Mouse (Mus musculus) kidney, embryonic 14.5 days (tissue): ENCODE data around the gene Wscd1. TPM values are rescaled to one million over a fixed set of nuclear protein-coding genes. Genes with fewer than 3 reads are reported as not detected.
"Not testable (repeated sequence)": the region's sequence is repeated elsewhere in the genome, so short reads cannot be mapped to it uniquely, and the experiment has no call there.

Experiments
- ATAC-seq: fragments of 200-750 bp; cut with Nextera tagmentation; 2 replicates; pipeline ENCODE4 v1.8.0; 2017; ENCODE audit warnings: moderate number of reproducible peaks, mild to moderate bottlenecking, moderate TSS enrichment, moderate library complexity; ENCODE audit not compliant: low FRiP score, low TSS enrichment
- H3K27ac ChIP-seq: fragments of 300-500 bp; sonication (generic); 2 replicates; pipeline ENCODE4 v1.5.1; 2014; ENCODE audit warnings: low read depth, mild to moderate bottlenecking, low read length, moderate library complexity, mixed read lengths
- H3K27me3 ChIP-seq: fragments of 300-500 bp; sonication (generic); 2 replicates; pipeline ENCODE4 v1.6.1; 2014; ENCODE audit warnings: mild to moderate bottlenecking, low read length; ENCODE audit not compliant: control insufficient read depth, insufficient read depth
- H3K36me3 ChIP-seq: fragments of 300-500 bp; sonication (generic); 2 replicates; pipeline ENCODE4 v1.6.1; 2014; ENCODE audit warnings: low read length, mixed read lengths; ENCODE audit not compliant: control insufficient read depth, insufficient read depth
- H3K4me1 ChIP-seq: fragments of 300-500 bp; sonication (generic); 2 replicates; pipeline ENCODE4 v1.6.1; 2014; ENCODE audit warnings: low read length, mixed read lengths; ENCODE audit not compliant: control insufficient read depth, insufficient read depth
- H3K4me2 ChIP-seq: fragments of 300-500 bp; sonication (generic); replicated peaks from 2 replicates; pipeline ENCODE4 v1.6.1; 2014; ENCODE audit warnings: low read depth, mild to moderate bottlenecking, low read length
- H3K4me3 ChIP-seq: fragments of 300-500 bp; sonication (generic); 2 replicates; pipeline ENCODE4 v1.5.1; 2014; ENCODE audit warnings: mild to moderate bottlenecking, low read length
- H3K9ac ChIP-seq: fragments of 300-500 bp; sonication (generic); 2 replicates; pipeline ENCODE4 v1.6.1; 2014; ENCODE audit warnings: low read depth, mild to moderate bottlenecking, low read length, moderate library complexity
- H3K9me3 ChIP-seq: fragments of 300-500 bp; sonication (generic); 2 replicates; pipeline ENCODE4 v1.6.1; 2016; ENCODE audit warnings: low read length; ENCODE audit not compliant: control insufficient read depth
- WGBS: fragments of 180-500 bp; shearing (Covaris S2); extraction: QIAGEN DNeasy Blood & Tissue Kit; methylation state at CpG from one replicate; pipeline ENCODE4 v1.1.7; 2014; 5-methylcytosine and 5-hydroxymethylcytosine counted together
- polyA plus RNA-seq: library from polyadenylated mRNA; unstranded; fragments of >200 nt; fragmentation: Nextera tagmentation; extraction: Ambion mirVana; gene quantifications from 2 replicates; pipeline ENCODE4 v1.2.1, GENCODE M21; 2014

Gene Wscd1
- polyA plus RNA-seq, 1 experiment from 2014 or later: 7.8 TPM

- Histone ChIP-seq H3K4me2 (no peak overlapping the region), H3K9me3 (no peaks in the 10 kb centered on the region), H3K9ac (no peak overlapping the region), H3K4me1 (no peaks in the 10 kb centered on the region), H3K27me3 (no peaks in the 10 kb centered on the region), H3K36me3 (no peaks in the 10 kb centered on the region), H3K27ac (no peak overlapping the region), H3K4me3 (no peak overlapping the region)
- 59% methylated on average over 2 of the region's 2 CpGs for WGBS
- ATAC-seq: no peak
These were observed 62.1 kb downstream of the Wscd1 start for GRCm38 (mm10) chr11:71811828-71812227.

- Histone ChIP-seq H3K4me1 (no peaks in the 10 kb centered on the region), H3K27ac (no peak overlapping the region), H3K36me3 (no peaks in the 10 kb centered on the region), H3K4me3 (no peak overlapping the region), H3K4me2 (no peak overlapping the region), H3K9ac (no peak overlapping the region), H3K9me3 (no peaks in the 10 kb centered on the region), H3K27me3 (no peaks in the 10 kb centered on the region)
- 82% methylated on average over 7 of the region's 7 CpGs for WGBS
- no peak for ATAC-seq
These were observed 63.2 kb downstream of the Wscd1 start for GRCm38 (mm10) chr11:71812921-71813320.

GRCm38 (mm10) chr11:71814511-71814910 is 64.8 kb downstream of the Wscd1 start:
- Histone ChIP-seq H3K9ac (no peak overlapping the region), H3K9me3 (no peaks in the 10 kb centered on the region), H3K4me1 (no peaks in the 10 kb centered on the region), H3K36me3 (no peaks in the 10 kb centered on the region), H3K4me3 (no peak overlapping the region), H3K27ac (no peak overlapping the region), H3K27me3 (no peaks in the 10 kb centered on the region), H3K4me2 (no peak overlapping the region)
- ATAC-seq: no peak
- 66% methylated on average over 7 of the region's 7 CpGs for WGBS

- WGBS: 82% methylated on average over 6 of the region's 6 CpGs
- no peak overlapping the region for H3K4me2 ChIP-seq
- H3K36me3 ChIP-seq: no peaks in the 10 kb centered on the region
- no peak overlapping the region for H3K9ac ChIP-seq
- H3K9me3 ChIP-seq: no peaks in the 10 kb centered on the region
- H3K27ac ChIP-seq: no peak overlapping the region
- H3K4me3 ChIP-seq: no peak overlapping the region
- no peaks in the 10 kb centered on the region for H3K4me1 ChIP-seq
- H3K27me3 ChIP-seq: no peaks in the 10 kb centered on the region
- ATAC-seq: no peak
These were observed 65.6 kb downstream of the Wscd1 start for GRCm38 (mm10) chr11:71815326-71815725.

GRCm38 (mm10) chr11:71816918-71817317 is 67.2 kb downstream of the Wscd1 start:
- 88% methylated on average over 3 of the region's 3 CpGs for WGBS
- no peak for ATAC-seq
- no peaks in the 10 kb centered on the region for H3K27me3 ChIP-seq

GRCm38 (mm10) chr11:71817341-71817740 is 67.6 kb downstream of the Wscd1 start:
- H3K9ac ChIP-seq: no peak overlapping the region
- H3K4me2 ChIP-seq: no peak overlapping the region
- H3K4me1 ChIP-seq: no peaks in the 10 kb centered on the region
- no peaks in the 10 kb centered on the region for H3K27me3 ChIP-seq
- no peaks in the 10 kb centered on the region for H3K9me3 ChIP-seq
- H3K27ac ChIP-seq: no peak overlapping the region
- ATAC-seq: no peak
- WGBS: 56% methylated on average over 4 of the region's 4 CpGs
- H3K36me3 ChIP-seq: no peaks in the 10 kb centered on the region
- H3K4me3 ChIP-seq: no peak overlapping the region

More at GRCm38 (mm10) chr11:71816918-71817317, 67.2 kb downstream of the Wscd1 start:
- H3K9me3 ChIP-seq: no peaks in the 10 kb centered on the region
- H3K4me2 ChIP-seq: no peak overlapping the region
- H3K4me1 ChIP-seq: no peaks in the 10 kb centered on the region
- no peak overlapping the region for H3K27ac ChIP-seq
- no peaks in the 10 kb centered on the region for H3K36me3 ChIP-seq
- H3K4me3 ChIP-seq: no peak overlapping the region
- H3K9ac ChIP-seq: no peak overlapping the region

- Histone ChIP-seq H3K36me3 (no peaks in the 10 kb centered on the region), H3K9ac (no peak overlapping the region), H3K4me1 (no peaks in the 10 kb centered on the region), H3K9me3 (no peaks in the 10 kb centered on the region), H3K27ac (no peak overlapping the region), H3K4me3 (no peak overlapping the region), H3K4me2 (no peak overlapping the region), H3K27me3 (no peaks in the 10 kb centered on the region)
- WGBS: 72% methylated on average over 5 of the region's 5 CpGs
- ATAC-seq: no peak
These were observed 68.4 kb downstream of the Wscd1 start for GRCm38 (mm10) chr11:71818111-71818510.

GRCm38 (mm10) chr11:71819901-71820300 is 70.2 kb downstream of the Wscd1 start:
- ATAC-seq: no peak
- no peak overlapping the region for H3K27ac ChIP-seq
- no peaks in the 10 kb centered on the region for H3K4me1 ChIP-seq
- H3K4me3 ChIP-seq: no peak overlapping the region
- H3K27me3 ChIP-seq: no peaks in the 10 kb centered on the region
- no peak overlapping the region for H3K9ac ChIP-seq
- H3K9me3 ChIP-seq: no peaks in the 10 kb centered on the region
- WGBS: 79% methylated on average over 9 of the region's 9 CpGs
- H3K4me2 ChIP-seq: no peak overlapping the region
- no peaks in the 10 kb centered on the region for H3K36me3 ChIP-seq

- no peaks in the 10 kb centered on the region for H3K9me3 ChIP-seq
- ATAC-seq: no peak
- H3K9ac ChIP-seq: no peak overlapping the region
- H3K36me3 ChIP-seq: no peaks in the 10 kb centered on the region
- 52% methylated on average over 10 of the region's 10 CpGs for WGBS
- H3K4me1 ChIP-seq: no peaks in the 10 kb centered on the region
- no peak overlapping the region for H3K4me2 ChIP-seq
- no peak overlapping the region for H3K27ac ChIP-seq
- no peak overlapping the region for H3K4me3 ChIP-seq
- no peaks in the 10 kb centered on the region for H3K27me3 ChIP-seq
These were observed 71.1 kb downstream of the Wscd1 start for GRCm38 (mm10) chr11:71820847-71821246.

GRCm38 (mm10) chr11:71821526-71821925 is 71.8 kb downstream of the Wscd1 start:
- H3K9ac ChIP-seq, ATAC-seq, H3K4me3 ChIP-seq, H3K4me2 ChIP-seq, H3K36me3 ChIP-seq, H3K27me3 ChIP-seq, H3K27ac ChIP-seq, H3K4me1 ChIP-seq, H3K9me3 ChIP-seq: not testable (repeated sequence)
- WGBS: 73% methylated on average over 6 of the region's 6 CpGs
